Mouse (Mus musculus): ENCODE results near the gene Cyp51. TPM values are rescaled to one million over a fixed set of nuclear protein-coding genes. Genes with fewer than 3 reads are reported as not detected.

Cyp51 gene
- total RNA-seq, 2 experiments from 2014 or later: 121 to 124 TPM

DNA sequence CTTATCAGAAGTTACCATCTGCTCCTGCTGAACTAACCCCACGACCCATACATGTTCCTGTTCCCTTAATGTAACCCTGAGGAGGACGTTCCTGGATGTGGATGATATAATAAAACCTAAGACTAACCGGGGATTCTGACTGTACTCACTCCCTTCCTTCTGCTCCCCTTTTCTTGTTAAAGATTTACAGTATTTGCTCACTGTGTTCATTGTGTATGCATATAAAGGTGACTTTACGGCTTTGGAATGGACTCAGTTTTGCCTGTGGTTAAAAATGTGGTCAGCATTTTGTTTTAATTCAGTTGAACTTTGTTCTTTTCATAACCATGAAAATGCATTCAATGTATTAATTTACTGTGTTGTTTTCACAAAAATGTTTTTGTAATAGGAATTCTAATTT is 72.7 kb downstream of the Cyp51 start:
- DNase-seq: no peak
- intact Hi-C loops (cut with DNase I): no loop called here

Other genes starting within 250 kb of the Cyp51 start
- gene Mterf1a, start 210.8 kb downstream of the Cyp51 start, total RNA-seq (2021): 1 to 10 TPM; 8.4 to 9.8 TPM
- gene Akap9, start 176.7 kb downstream of the Cyp51 start, total RNA-seq (2021): 100 to 1,000 TPM; 219 to 224 TPM
- gene Mterf1b, start 87.6 kb upstream of the Cyp51 start, total RNA-seq (2021): 1 to 10 TPM; 4.6 to 5.7 TPM